Mouse (Mus musculus) limb, embryonic 13.5 days (tissue): ENCODE results near the gene Zfhx3. TPM values are rescaled to one million over a fixed set of nuclear protein-coding genes. Genes with fewer than 3 reads are reported as not detected.

ENCODE experiments used
- ATAC-seq: fragments of 200-750 bp; cut with Nextera tagmentation; 2 replicates; pipeline ENCODE4 v1.8.0; 2017; ENCODE audit warnings: low read depth, moderate number of reproducible peaks, moderate TSS enrichment; ENCODE audit not compliant: low FRiP score
- H3K27ac ChIP-seq: fragments of 300-500 bp; sonication (generic); 2 replicates; pipeline ENCODE4 v1.5.1; 2015; ENCODE audit warnings: inconsistent platforms, mild to moderate bottlenecking, moderate library complexity
- H3K27me3 ChIP-seq: fragments of 300-500 bp; sonication (generic); 2 replicates; pipeline ENCODE4 v1.6.1; 2015; ENCODE audit warnings: mild to moderate bottlenecking, inconsistent platforms
- H3K36me3 ChIP-seq: fragments of 300-500 bp; sonication (generic); 2 replicates; pipeline ENCODE4 v1.6.1; 2015; ENCODE audit warnings: inconsistent platforms, mild to moderate bottlenecking, moderate library complexity
- H3K4me1 ChIP-seq: fragments of 300-500 bp; sonication (generic); 2 replicates; pipeline ENCODE4 v1.6.1; 2015; ENCODE audit warnings: inconsistent platforms
- H3K4me2 ChIP-seq: fragments of 300-500 bp; sonication (generic); replicated peaks from 2 replicates; pipeline ENCODE4 v1.6.1; 2015; ENCODE audit warnings: inconsistent platforms, mild to moderate bottlenecking, moderate library complexity
- H3K4me3 ChIP-seq: fragments of 300-500 bp; sonication (generic); 2 replicates; pipeline ENCODE4 v1.5.1; 2015; ENCODE audit warnings: moderate library complexity, mild to moderate bottlenecking, inconsistent platforms
- H3K9ac ChIP-seq: fragments of 300-500 bp; sonication (generic); 2 replicates; pipeline ENCODE4 v1.6.1; 2015; ENCODE audit warnings: mild to moderate bottlenecking, inconsistent platforms
- H3K9me3 ChIP-seq: fragments of 300-500 bp; sonication (generic); 2 replicates; pipeline ENCODE4 v1.6.1; 2016; ENCODE audit warnings: inconsistent platforms
- WGBS: fragments of 180-500 bp; shearing (Covaris S2); methylation state at CpG from one replicate; pipeline ENCODE4 v1.1.7; 2015; 5-methylcytosine and 5-hydroxymethylcytosine counted together
- polyA plus RNA-seq: library from polyadenylated mRNA; unstranded; fragments of >200 nt; fragmentation: Nextera tagmentation; extraction: Ambion mirVana; gene quantifications from 2 replicates; pipeline ENCODE4 v1.2.1, GENCODE M21; 2015

The Zfhx3 gene
- polyA plus RNA-seq, 1 experiment from 2014 or later = 44.1 TPM

GRCm38 (mm10) chr8:107957566-107957965, 15.1 kb downstream of the Zfhx3 start:
- H3K4me1 ChIP-seq = peaks cover 37% of the 10 kb centered on the region
- no peaks in the 10 kb centered on the region for H3K27me3 ChIP-seq
- H3K4me3 ChIP-seq = no peak overlapping the region
- H3K36me3 ChIP-seq = no peaks in the 10 kb centered on the region
- no peak overlapping the region for H3K4me2 ChIP-seq
- no peak for ATAC-seq
- no peaks in the 10 kb centered on the region for H3K9me3 ChIP-seq
- H3K27ac ChIP-seq = no peak overlapping the region
- no peak overlapping the region for H3K9ac ChIP-seq
- 79% methylated on average over 8 of the region's 8 CpGs for WGBS

DNA sequence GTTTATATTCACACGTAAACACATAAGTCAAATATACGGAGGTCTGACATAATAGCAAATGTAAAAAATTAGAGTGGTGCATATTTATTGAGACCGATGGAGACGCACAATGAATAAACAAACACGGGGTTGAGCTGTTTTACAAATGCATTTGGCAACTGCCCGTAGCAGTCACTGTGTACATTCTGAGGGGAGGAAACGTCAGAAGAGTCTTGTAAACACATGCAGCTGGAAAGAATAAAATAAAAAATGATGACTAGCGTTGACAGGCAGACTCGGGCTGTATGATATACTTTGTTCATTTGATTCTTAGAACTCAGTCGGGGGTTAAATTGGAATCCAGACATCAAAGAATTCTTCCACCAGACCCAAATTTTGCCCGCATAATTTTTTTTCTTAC, 18.0 kb downstream of the Zfhx3 start:
- no peaks in the 10 kb centered on the region for H3K36me3 ChIP-seq
- no peak overlapping the region for H3K27ac ChIP-seq
- peak overlapping the region; percentile 27 for H3K4me2 ChIP-seq
- H3K4me3 ChIP-seq = no peak overlapping the region
- H3K4me1 ChIP-seq = peaks cover 23% of the 10 kb centered on the region
- H3K9me3 ChIP-seq = no peaks in the 10 kb centered on the region
- H3K9ac ChIP-seq = no peak overlapping the region
- no peak for ATAC-seq
- 21% methylated on average over 11 of the region's 11 CpGs for WGBS
- no peaks in the 10 kb centered on the region for H3K27me3 ChIP-seq

DNA sequence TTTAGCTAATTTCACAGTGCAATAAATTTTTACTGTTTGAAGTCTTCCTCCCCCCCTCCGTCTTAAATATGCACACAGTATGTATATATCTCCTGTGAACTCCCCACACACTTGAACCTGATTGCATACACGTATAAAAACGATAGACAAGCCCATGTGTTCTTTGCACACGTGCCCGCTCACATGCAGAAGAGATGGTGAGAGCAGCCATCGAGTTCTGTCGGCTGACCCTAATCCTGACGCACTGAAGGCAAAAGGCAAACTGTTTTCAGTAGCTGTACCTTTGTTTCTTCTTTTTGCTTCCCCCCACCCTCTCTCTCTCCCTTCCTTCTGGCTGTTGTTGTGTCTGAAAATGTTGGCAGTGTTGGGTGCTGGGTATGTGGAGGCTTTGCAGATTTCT, 18.4 kb downstream of the Zfhx3 start:
- Histone ChIP-seq H3K9ac (no peak overlapping the region), H3K4me1 (peaks cover 21% of the 10 kb centered on the region), H3K36me3 (no peaks in the 10 kb centered on the region), H3K27me3 (no peaks in the 10 kb centered on the region), H3K9me3 (no peaks in the 10 kb centered on the region), H3K4me2 (peak overlapping the region; percentile 27), H3K4me3 (no peak overlapping the region), H3K27ac (peak overlapping the region; percentile 39; the same call in 1 of the 2 replicates)
- WGBS = 22% methylated on average over 8 of the region's 8 CpGs
- no peak for ATAC-seq

DNA sequence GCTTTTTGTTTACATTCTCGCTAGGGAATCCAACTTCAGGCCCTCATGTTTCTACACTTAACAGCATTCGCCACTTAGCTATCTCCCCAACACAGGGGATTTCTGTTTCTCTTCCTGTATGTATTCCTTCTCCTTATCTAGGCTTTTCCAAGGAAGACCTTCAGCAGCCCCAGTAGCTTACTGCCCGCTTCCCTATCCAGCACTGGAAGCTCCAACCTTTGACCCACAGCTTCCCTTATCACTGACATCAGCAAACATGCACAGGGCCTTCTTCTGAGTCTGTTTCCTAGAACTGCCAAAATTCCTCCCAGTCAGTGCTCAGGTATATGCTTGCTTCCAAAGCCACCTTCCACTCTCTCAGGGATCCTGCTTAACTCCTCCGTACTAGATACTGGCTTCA, 29.8 kb downstream of the Zfhx3 start:
- WGBS = 80% methylated on average over 4 of the region's 4 CpGs
- no peak for ATAC-seq
- no peak overlapping the region for H3K4me3 ChIP-seq

DNA sequence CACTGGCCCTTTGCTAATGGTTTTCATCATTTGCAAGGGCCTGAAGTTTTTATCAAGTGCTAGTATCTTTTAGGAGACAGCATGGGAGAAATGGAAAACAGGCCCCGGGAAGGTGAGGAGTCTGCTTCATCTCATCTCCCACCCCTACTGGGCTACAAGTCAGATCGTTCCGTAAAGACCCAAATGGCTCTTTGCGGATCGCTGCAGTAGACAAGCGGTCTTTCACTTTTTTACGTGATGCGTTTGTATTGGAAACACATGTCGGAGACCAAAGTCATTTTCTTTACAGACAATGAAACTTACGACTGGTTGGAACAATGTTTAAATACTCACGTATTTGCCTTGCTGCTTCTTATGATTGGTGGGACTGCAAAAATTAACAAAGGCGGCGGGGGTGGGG, 32.0 kb downstream of the Zfhx3 start:
- H3K4me3 ChIP-seq = no peak overlapping the region
- H3K36me3 ChIP-seq = no peaks in the 10 kb centered on the region
- H3K27ac ChIP-seq = peak overlapping the region; percentile 40; the same call in 1 of the 2 replicates
- H3K9me3 ChIP-seq = no peaks in the 10 kb centered on the region
- H3K9ac ChIP-seq = no peak overlapping the region
- H3K4me2 ChIP-seq = peak overlapping the region; percentile 19; the same call in 1 of the 2 replicates
- H3K27me3 ChIP-seq = no peaks in the 10 kb centered on the region
- peak; percentile 54; the same call in 1 of the 2 replicates for ATAC-seq
- WGBS = 18% methylated on average over 13 of the region's 13 CpGs
- H3K4me1 ChIP-seq = peaks cover 24% of the 10 kb centered on the region

More for the DNA sequence above, 29.8 kb downstream of the Zfhx3 start:
- no peaks in the 10 kb centered on the region for H3K27me3 ChIP-seq
- peaks cover 21% of the 10 kb centered on the region for H3K4me1 ChIP-seq
- no peak overlapping the region for H3K9ac ChIP-seq
- H3K4me2 ChIP-seq = no peak overlapping the region
- H3K36me3 ChIP-seq = no peaks in the 10 kb centered on the region
- H3K9me3 ChIP-seq = no peaks in the 10 kb centered on the region
- H3K27ac ChIP-seq = no peak overlapping the region

DNA sequence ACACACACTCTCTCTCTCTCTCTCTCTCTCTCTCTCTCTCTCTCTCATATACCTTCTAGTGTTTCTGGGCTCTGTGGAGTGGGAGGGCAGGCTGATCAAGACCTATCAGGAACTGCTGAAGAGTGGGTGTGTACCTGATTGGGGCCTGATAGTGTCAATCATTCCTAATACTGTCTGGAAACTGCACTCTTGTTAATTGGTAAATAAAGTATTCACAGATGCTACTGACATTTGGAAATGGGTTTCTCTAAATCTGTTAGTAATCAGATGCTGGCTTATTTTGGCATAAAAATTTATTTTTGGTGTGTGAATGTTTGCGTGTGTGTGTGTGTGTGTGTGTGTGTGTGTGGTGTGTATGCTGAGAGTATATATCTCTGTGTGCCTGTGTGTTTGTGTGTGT, 35.8 kb downstream of the Zfhx3 start:
- 50% methylated on average over 1 of the region's 1 CpGs for WGBS
- no peaks in the 10 kb centered on the region for H3K36me3 ChIP-seq
- peaks cover 29% of the 10 kb centered on the region for H3K4me1 ChIP-seq
- no peak overlapping the region for H3K4me2 ChIP-seq
- ATAC-seq = no peak
- no peak overlapping the region for H3K27ac ChIP-seq
- H3K9ac ChIP-seq = no peak overlapping the region
- no peaks in the 10 kb centered on the region for H3K9me3 ChIP-seq
- H3K4me3 ChIP-seq = no peak overlapping the region
- H3K27me3 ChIP-seq = no peaks in the 10 kb centered on the region

DNA sequence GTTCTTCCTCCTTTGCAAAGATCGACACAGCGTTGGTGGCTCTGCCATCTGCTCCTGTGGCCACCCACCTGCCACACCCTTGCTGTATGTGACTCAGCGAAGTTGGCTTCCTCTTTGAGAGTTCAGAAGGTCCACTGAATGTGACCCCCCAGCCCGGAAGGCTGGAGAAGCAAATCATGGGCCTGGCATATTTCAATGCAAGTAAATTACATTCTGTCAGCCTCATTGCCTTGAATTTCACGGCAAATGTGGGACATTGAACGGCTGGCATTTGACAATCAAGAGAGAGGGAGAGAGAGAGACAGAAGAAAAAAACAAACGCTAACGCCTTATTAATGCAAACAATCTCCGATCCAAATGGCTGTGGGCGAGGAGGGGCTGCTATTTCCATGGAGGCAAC, 38.2 kb downstream of the Zfhx3 start:
- 50% methylated on average over 10 of the region's 10 CpGs for WGBS
- Histone ChIP-seq H3K9ac (no peak overlapping the region), H3K9me3 (no peaks in the 10 kb centered on the region), H3K4me3 (no peak overlapping the region), H3K36me3 (no peaks in the 10 kb centered on the region), H3K27me3 (no peaks in the 10 kb centered on the region), H3K4me2 (no peak overlapping the region), H3K27ac (0 out of 2 replicates have a peak overlapping the region, but pooled peaks have one; percentile 15), H3K4me1 (peaks cover 13% of the 10 kb centered on the region)
- no peak for ATAC-seq

DNA sequence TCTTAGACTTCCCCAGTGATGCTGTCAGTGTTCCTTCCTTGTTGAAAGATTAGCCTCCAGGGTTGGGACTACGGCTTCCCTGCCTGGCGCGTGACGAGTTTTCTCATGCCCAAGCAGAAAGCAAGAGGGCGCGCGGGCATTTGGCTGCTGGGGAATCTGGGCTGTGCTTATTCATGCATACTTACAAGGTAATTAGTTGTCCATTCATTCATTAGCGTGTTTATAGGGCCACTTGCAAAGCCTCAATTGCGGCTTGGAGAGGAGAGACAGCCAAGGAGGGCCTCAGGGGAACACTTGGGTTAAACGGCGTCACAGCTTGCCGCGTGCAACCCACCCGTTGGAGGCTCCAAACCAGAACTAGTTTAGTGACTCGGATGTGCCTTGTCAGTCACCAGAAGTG, 44.2 kb downstream of the Zfhx3 start:
- no peak for ATAC-seq
- no peaks in the 10 kb centered on the region for H3K9me3 ChIP-seq
- peak overlapping the region; percentile 36; the same call in 1 of the 2 replicates for H3K4me2 ChIP-seq
- H3K27ac ChIP-seq = no peak overlapping the region
- H3K4me3 ChIP-seq = no peak overlapping the region
- no peaks in the 10 kb centered on the region for H3K36me3 ChIP-seq
- H3K4me1 ChIP-seq = 0 out of 2 replicates have a peak, but pooled peaks cover 3% of the 10 kb centered on the region
- H3K27me3 ChIP-seq = no peaks in the 10 kb centered on the region
- no peak overlapping the region for H3K9ac ChIP-seq
- WGBS = 45% methylated on average over 15 of the region's 15 CpGs

GRCm38 (mm10) chr8:107998874-107999273, 56.4 kb downstream of the Zfhx3 start:
- Histone ChIP-seq H3K9ac (no peak overlapping the region), H3K4me3 (no peak overlapping the region), H3K4me1 (no peaks in the 10 kb centered on the region), H3K36me3 (no peaks in the 10 kb centered on the region), H3K9me3 (no peaks in the 10 kb centered on the region), H3K4me2 (no peak overlapping the region), H3K27me3 (no peaks in the 10 kb centered on the region), H3K27ac (no peak overlapping the region)
- 93% methylated on average over 10 of the region's 10 CpGs for WGBS
- no peak for ATAC-seq

DNA sequence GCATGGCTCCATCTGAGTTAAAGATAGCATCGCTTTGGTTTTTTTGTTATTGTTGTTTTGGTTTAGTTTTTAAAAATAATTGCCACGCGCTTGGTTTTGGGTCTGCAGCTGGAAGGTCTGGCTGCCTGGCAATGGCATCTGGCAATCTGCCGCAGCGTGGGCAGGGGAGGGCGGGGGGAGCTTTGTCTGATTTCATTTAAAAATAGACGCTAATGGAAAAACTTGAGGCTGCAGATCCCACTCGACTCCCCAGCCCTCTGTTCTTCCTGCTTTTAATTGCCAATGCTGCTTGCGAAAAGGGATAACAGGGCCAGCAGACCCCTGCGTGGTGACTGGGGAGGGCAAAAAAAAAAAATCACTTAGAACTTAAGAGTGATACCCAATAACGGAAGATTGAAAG, 69.1 kb downstream of the Zfhx3 start:
- peak overlapping the region; percentile 72 for H3K27ac ChIP-seq
- no peaks in the 10 kb centered on the region for H3K27me3 ChIP-seq
- 0 out of 2 replicates have a peak overlapping the region, but pooled peaks have one; percentile 2 for H3K4me2 ChIP-seq
- H3K36me3 ChIP-seq = no peaks in the 10 kb centered on the region
- peaks cover 53% of the 10 kb centered on the region for H3K4me1 ChIP-seq
- H3K9me3 ChIP-seq = no peaks in the 10 kb centered on the region
- no peak overlapping the region for H3K4me3 ChIP-seq
- no peak for ATAC-seq
- H3K9ac ChIP-seq = no peak overlapping the region
- WGBS = 32% methylated on average over 11 of the region's 11 CpGs

DNA sequence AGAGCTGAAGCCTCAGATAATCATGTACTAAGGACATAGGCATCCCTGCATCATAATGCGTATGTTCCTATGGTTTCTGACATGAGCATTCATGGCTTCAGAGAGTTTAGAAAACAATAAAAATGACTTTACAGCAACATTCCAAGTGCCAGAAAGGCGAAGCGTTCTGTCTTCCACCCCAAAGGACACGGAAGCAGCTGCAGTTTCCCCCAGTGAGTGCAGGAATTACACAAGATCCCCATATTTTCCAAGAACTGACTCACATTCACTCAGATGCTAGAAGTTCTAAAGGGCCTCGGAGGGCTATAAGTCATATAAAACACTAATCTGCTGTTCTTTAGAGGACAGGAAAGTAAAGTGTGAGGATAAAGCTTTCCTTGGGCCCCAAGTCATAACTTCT, 75.3 kb downstream of the Zfhx3 start:
- H3K9me3 ChIP-seq = no peaks in the 10 kb centered on the region
- no peaks in the 10 kb centered on the region for H3K27me3 ChIP-seq
- no peak overlapping the region for H3K4me2 ChIP-seq
- H3K36me3 ChIP-seq = no peaks in the 10 kb centered on the region
- peaks cover 47% of the 10 kb centered on the region for H3K4me1 ChIP-seq
- H3K27ac ChIP-seq = peak overlapping the region; percentile 22; the same call in 1 of the 2 replicates
- H3K4me3 ChIP-seq = no peak overlapping the region
- ATAC-seq = peak; percentile 49; the same call in 1 of the 2 replicates
- WGBS = 33% methylated on average over 5 of the region's 5 CpGs
- H3K9ac ChIP-seq = no peak overlapping the region

DNA sequence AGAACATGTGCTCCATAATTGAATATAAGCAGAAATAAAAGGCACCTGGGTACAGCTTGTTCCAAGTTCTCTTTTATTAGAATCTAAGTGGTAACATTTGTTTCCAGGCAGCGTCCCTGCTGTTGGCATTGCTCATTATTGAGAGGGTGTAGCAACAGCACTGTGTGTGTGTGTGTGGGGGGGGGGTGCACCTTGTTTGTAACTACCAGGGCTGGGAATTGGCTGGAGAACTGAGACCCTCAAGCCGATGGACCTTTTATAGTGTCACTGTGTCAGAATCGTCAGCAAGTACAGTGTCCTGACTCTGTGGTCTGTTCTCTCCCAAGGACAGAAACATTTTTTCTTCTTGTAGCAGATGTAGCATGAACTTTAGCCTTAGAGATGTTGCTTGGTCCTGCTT, 77.2 kb downstream of the Zfhx3 start:
- no peak overlapping the region for H3K4me3 ChIP-seq
- no peaks in the 10 kb centered on the region for H3K9me3 ChIP-seq
- H3K4me2 ChIP-seq = no peak overlapping the region
- no peaks in the 10 kb centered on the region for H3K36me3 ChIP-seq
- peaks cover 53% of the 10 kb centered on the region for H3K4me1 ChIP-seq
- H3K27ac ChIP-seq = peak overlapping the region; percentile 69; the same call in 1 of the 2 replicates
- WGBS = 22% methylated on average over 3 of the region's 3 CpGs
- ATAC-seq = no peak
- H3K27me3 ChIP-seq = no peaks in the 10 kb centered on the region
- H3K9ac ChIP-seq = no peak overlapping the region

- Histone ChIP-seq H3K4me2 (no peak overlapping the region), H3K27me3 (no peaks in the 10 kb centered on the region), H3K36me3 (no peaks in the 10 kb centered on the region), H3K27ac (no peak overlapping the region), H3K4me3 (no peak overlapping the region), H3K9ac (no peak overlapping the region), H3K4me1 (peaks cover 54% of the 10 kb centered on the region), H3K9me3 (0 out of 2 replicates have a peak, but pooled peaks cover 3% of the 10 kb centered on the region)
- WGBS = 36% methylated on average over 4 of the region's 4 CpGs
- no peak for ATAC-seq
Observed at GRCm38 (mm10) chr8:108022404-108022803, 80.0 kb downstream of the Zfhx3 start.
